Mouse (Mus musculus): ENCODE results near the gene Sectm1a. TPM values are rescaled to one million over a fixed set of nuclear protein-coding genes. Genes with fewer than 3 reads are reported as not detected.

Gene Sectm1a
- not detected for total RNA-seq (2023)

DNA sequence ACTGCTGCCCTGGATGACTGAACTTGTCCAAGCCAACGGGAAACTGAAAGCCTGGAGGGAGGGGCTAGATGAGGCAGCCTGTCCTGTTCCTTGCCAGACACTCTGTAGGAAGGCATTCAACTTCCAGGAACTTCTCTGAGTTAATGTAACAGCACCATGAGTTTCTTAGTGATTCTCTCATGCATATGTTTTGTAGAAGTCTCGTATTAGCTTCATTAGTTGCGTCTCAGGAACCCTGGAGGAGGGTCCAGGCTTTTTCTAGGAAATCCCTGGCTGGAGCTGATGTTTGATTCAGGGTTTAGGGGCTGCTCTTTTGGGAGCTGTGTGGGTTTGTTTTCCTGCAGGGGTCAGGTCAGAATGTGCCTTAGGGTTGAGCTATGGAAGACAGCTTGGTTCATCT is at the start of gene Sectm1a:
Sectm1a (minus strand) TSS at position 101 of the 400 bp plus-strand sequence.

DNA sequence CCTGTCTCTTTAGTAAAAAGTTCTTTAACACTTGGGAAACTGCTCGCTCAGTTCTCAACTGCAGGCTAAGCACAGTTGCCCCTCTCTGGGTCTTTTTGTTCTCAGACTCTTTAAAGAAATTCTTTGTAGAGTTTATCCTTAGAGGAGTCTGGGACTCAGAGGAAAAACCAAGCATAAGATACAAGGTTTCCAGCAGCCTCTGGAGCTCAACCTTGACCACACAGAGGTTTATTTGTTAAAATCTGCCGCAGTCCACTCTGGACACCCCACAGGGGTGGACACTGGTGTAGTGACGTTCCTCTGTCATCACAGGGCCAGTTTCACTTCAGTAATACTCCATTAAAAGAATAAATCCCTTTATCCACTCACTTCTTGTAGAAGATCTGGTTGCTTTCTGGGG is 37.6 kb upstream of the Sectm1a start, which contains the start of gene Tex19.2:
Tex19.2 (minus strand) TSS at position 101 of the 400 bp plus-strand sequence.

DNA sequence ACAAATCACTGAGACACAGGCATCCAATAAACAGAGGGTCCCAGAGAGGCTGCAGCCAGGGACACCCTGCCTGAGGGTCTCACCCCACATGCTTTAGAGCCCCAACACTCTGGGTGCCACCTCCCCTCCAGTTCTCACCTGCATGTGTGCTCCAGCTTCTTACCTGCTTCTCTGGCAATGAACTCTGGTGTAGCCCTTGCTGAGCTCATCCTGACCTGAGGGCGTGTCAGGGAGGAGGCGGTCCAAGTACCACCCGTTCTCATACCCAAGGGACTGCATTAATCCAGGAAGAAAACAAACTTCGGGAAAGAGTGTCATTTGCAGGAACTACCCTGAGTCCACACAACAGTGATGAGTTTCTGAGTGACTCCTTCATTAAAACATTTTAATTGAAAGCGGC is 17.6 kb downstream of the Sectm1a start, which contains the start of gene Sectm1b:
Sectm1b (minus strand) TSS at position 191 of the 400 bp plus-strand sequence.

DNA sequence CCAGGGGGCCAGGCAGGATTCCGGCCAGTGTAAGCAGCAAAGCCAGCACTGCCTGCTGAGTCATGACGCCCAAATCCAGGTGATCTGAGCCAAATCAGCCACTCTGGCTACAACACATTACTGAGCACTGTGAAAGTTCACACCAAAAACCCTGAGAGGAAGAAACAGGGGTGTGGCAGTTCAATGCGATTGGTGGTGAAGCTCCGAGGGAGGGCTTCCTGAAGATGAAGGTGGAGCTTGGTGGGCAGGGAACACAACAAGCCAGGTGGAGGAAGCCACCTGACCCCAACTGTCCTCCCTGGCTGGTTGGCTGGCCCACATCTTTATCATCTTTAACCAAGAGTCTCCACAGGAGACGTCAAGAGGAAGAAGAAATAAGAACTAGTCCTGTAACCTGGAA is 41.7 kb downstream of the Sectm1a start, which contains the start of gene Cd7:
Cd7 (minus strand) TSS at position 117 of the 400 bp plus-strand sequence.

Other genes starting within 250 kb of the Sectm1a start
- under 1 TPM; 0.39 to 0.84 TPM for gene Ccdc57, start 148.3 kb downstream of the Sectm1a start, total RNA-seq (2023)
- 1 to 10 TPM; 1.9 to 7.6 TPM for gene Slc16a3, start 132.7 kb downstream of the Sectm1a start, total RNA-seq (2023)
- gene Csnk1d, start 89.9 kb downstream of the Sectm1a start, total RNA-seq (2023) = 100 to 1,000 TPM; 162 to 175 TPM
- gene Cd7, start 41.8 kb downstream of the Sectm1a start, total RNA-seq (2023) = 100 to 1,000 TPM; 175 to 207 TPM
- not detected for gene Sectm1b, start 17.7 kb downstream of the Sectm1a start, total RNA-seq (2023)
- gene Tex19.2, start 37.5 kb upstream of the Sectm1a start, total RNA-seq (2023) = not detected
- gene Tex19.1, start 64.9 kb upstream of the Sectm1a start, total RNA-seq (2023) = not detected
- not detected for gene Uts2r, start 79.1 kb upstream of the Sectm1a start, total RNA-seq (2023)
- 1 to 10 TPM; 7.4 to 8.7 TPM for gene Hexdc, start 123.2 kb upstream of the Sectm1a start, total RNA-seq (2023)
- 1 to 10 TPM; 3.6 to 4.4 TPM for gene Ogfod3, start 123.5 kb upstream of the Sectm1a start, total RNA-seq (2023)
- gene Cybc1, start 148.1 kb upstream of the Sectm1a start, total RNA-seq (2023) = 10 to 100 TPM; 43.4 to 58.8 TPM
- 10 to 100 TPM; 28.8 to 29.9 TPM for gene Narf, start 156.0 kb upstream of the Sectm1a start, total RNA-seq (2023)
- 10 to 100 TPM; 43.3 to 48.7 TPM for gene Foxk2, start 178.8 kb upstream of the Sectm1a start, total RNA-seq (2023)

Data from T-cell, adult 66 days (primary cell).